8 mouse cellular contexts compared by ENCODE assay signal in genomic region chr10:128565788-128566531, GRCm38 (mm10). TPM values are rescaled to one million over a fixed set of nuclear protein-coding genes. Genes with fewer than 3 reads are reported as not detected.
DNase-seq lines count a peak whose midpoint lies in the region; ATAC-seq lines count a peak whose summit lies in the region.

Gene Pa2g4, minus strand, starts transcription at chr10:128565987.

- intact Hi-C loops in left cerebral cortex, postnatal 10 days (cut with DNase I) = loop anchor here (5.0 kb wide), 2 partner anchors 46 to 106 kb away; partner anchors contain the start of gene Suox

- ATAC-seq in inflammation-experienced regulatory T-cells, adult 6 months = peak; percentile 97
- ATAC-seq in megakaryocyte-erythroid progenitor cell, adult 5-6 weeks (replicated peaks; ENCODE audit: low FRiP score, low TSS enrichment, poor library complexity, severe bottlenecking) = peak; percentile 93

- DNase-seq in adipocyte (ENCODE audit: low spot score) = peak; percentile 98
- peak; percentile 99 for DNase-seq in embryo, embryonic 10 days (ENCODE audit: low spot score)
- peak; percentile 96 for DNase-seq in gastrocnemius, postnatal 10 days
- DNase-seq in left cerebral cortex, postnatal 10 days (ENCODE audit: extremely low spot score in 1 of 2, low spot score in 2 of 2) = peak; percentile 98 to 99
- DNase-seq in right cerebral cortex, postnatal 25 days = peak; percentile 100
- peak; percentile 99 for DNase-seq in urinary bladder, postnatal 4 days (ENCODE audit: low spot score in 2 of 2)

RNA-seq across cellular contexts. Expression of gene Pa2g4, which starts in this region (rescaled TPM):
- total RNA-seq in gastrocnemius, postnatal 10 days (2021) = 10 to 100 TPM; 65.8 to 72.9 TPM
- polyA plus RNA-seq in inflammation-experienced regulatory T-cells, adult 6 months (2017; shearing (Covaris generic)) = 100 to 1,000 TPM; 110 to 145 (median 137) TPM
- total RNA-seq in left cerebral cortex, postnatal 10 days (2021) = 10 to 100 TPM; 80.0 to 83.7 TPM
- 419 and 446 TPM in 2 replicates for total RNA-seq in megakaryocyte-erythroid progenitor cell, adult 5-6 weeks (2014; fragmentation: Nextera tagmentation)
- total RNA-seq in megakaryocyte-erythroid progenitor cell, adult 5-6 weeks (2017) = 426 and 489 TPM in 2 replicates

Comparison
In these comparisons a context has a peak if more than half of its experiments do, and no peak if none do; other contexts are left out.
1. Peak in every context shown above with its lines: DNase-seq and ATAC-seq.
2. RNA of gene Pa2g4 (total RNA-seq): 419 to 489 TPM in megakaryocyte-erythroid progenitor cell, adult 5-6 weeks; 80.0 to 83.7 TPM in left cerebral cortex, postnatal 10 days and 65.8 to 72.9 TPM in gastrocnemius, postnatal 10 days; every median in the first group is over 4 times any median in the second.